In the genomic region with DNA sequence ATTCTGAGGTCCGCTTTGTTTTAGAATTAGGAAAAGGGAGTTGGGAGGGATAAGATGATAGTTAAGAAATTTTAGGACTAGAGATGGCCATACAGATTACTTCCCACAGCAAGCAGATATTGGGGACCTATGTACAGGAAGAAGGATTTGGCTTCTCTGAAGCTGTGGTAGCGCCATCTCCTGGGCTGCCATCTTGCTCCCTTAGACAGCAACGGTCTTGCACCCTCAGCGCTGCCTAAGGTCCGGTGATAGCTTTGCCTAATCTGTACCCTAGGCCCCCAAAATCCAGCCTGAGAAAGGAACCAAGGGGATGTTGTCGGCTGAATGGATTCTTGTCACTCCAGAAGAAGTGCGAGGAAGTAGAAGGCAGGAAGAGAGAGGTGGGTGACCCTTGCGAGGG, we compare ENCODE assay signal across 1 mouse cellular context.
TF ChIP-seq lines count a peak whose summit lies in the region.

No protein-coding gene starts in this region.

TF ChIP-seq in MEL, 35 proteins besides CTCF, POLR2A, EP300 and RAD21:
- TF ChIP-seq CHD1 (IDR thresholded peaks at IDR 0.05; ENCODE audit: low read depth, low read length) (no peak), UBTF (IDR thresholded peaks at IDR 0.05; ENCODE audit: borderline replicate concordance, insufficient read depth, low read depth, low read length) (no peak), POLR2AphosphoS5 (IDR thresholded peaks at IDR 0.05; ENCODE audit: borderline replicate concordance, low read depth, low read length) (no peak), SMC3 (IDR thresholded peaks at IDR 0.05; ENCODE audit: low read depth, low read length) (no peak), MAX (IDR thresholded peaks at IDR 0.05; ENCODE audit: low read length) (no peak), ETS1 (IDR thresholded peaks at IDR 0.05; ENCODE audit: low read depth, low read length) (no peak), POLR2AphosphoS2 (IDR thresholded peaks at IDR 0.05; ENCODE audit: low read length) (no peak), E2F4 (IDR thresholded peaks at IDR 0.05; ENCODE audit: borderline replicate concordance, low read depth, low read length) (no peak), SIN3A (IDR thresholded peaks at IDR 0.05; ENCODE audit: low read length) (no peak), GATA1 (IDR thresholded peaks at IDR 0.05; ENCODE audit: low read depth, low read length) (no peak), JUND (IDR thresholded peaks at IDR 0.05; ENCODE audit: low read depth, low read length) (no peak), ZMIZ1 (IDR thresholded peaks at IDR 0.05; ENCODE audit: low read depth, low read length) (no peak), MYB (IDR thresholded peaks at IDR 0.05; ENCODE audit: low read depth, low read length) (no peak), ELF1 (IDR thresholded peaks at IDR 0.05; ENCODE audit: low read depth, low read length) (no peak), RCOR1 (IDR thresholded peaks at IDR 0.05; ENCODE audit: low read depth, low read length) (no peak), ZC3H11A (IDR thresholded peaks at IDR 0.05; ENCODE audit: low read depth, low read length) (no peak), ZNF384 (IDR thresholded peaks at IDR 0.05; ENCODE audit: low read depth, low read length) (no peak), MAFK (IDR thresholded peaks at IDR 0.05; ENCODE audit: borderline replicate concordance, low read depth, low read length) (no peak), MYC (IDR thresholded peaks at IDR 0.05; ENCODE audit: low read depth, low read length) (no peak)
